Mouse (Mus musculus) large intestine, adult 2 months (tissue): ENCODE measurements around the gene Pkn1. TPM values are rescaled to one million over a fixed set of nuclear protein-coding genes. Genes with fewer than 3 reads are reported as not detected.

Experiments used
- DNase-seq: peaks from one replicate; pipeline ENCODE4 v3.0.0-alpha.2; 2012; ENCODE audit warnings: low read depth, low spot score
- WGBS: fragments of 180-500 bp; shearing (Covaris S2); methylation state at CpG from one replicate; pipeline ENCODE4 v1.1.7; 2018; 5-methylcytosine and 5-hydroxymethylcytosine counted together
- polyA plus RNA-seq: library from polyadenylated mRNA; depleted of rRNA; stranded (reverse); fragments of >200 nt; gene quantifications from 2 replicates; pipeline ENCODE4 v1.2.3, GENCODE M21; 2012

Pkn1 gene
- polyA plus RNA-seq, 1 experiment = 87.2 TPM

- no peak for DNase-seq
- 44% methylated on average over 22 of the region's 22 CpGs for WGBS
Measured at GRCm38 (mm10) chr8:83660995-83661680, 37.8 kb downstream of the Pkn1 start.

GRCm38 (mm10) chr8:83660545-83660944 is 38.4 kb downstream of the Pkn1 start:
- WGBS = 46% methylated on average over 8 of the region's 8 CpGs
- no peak for DNase-seq

DNA sequence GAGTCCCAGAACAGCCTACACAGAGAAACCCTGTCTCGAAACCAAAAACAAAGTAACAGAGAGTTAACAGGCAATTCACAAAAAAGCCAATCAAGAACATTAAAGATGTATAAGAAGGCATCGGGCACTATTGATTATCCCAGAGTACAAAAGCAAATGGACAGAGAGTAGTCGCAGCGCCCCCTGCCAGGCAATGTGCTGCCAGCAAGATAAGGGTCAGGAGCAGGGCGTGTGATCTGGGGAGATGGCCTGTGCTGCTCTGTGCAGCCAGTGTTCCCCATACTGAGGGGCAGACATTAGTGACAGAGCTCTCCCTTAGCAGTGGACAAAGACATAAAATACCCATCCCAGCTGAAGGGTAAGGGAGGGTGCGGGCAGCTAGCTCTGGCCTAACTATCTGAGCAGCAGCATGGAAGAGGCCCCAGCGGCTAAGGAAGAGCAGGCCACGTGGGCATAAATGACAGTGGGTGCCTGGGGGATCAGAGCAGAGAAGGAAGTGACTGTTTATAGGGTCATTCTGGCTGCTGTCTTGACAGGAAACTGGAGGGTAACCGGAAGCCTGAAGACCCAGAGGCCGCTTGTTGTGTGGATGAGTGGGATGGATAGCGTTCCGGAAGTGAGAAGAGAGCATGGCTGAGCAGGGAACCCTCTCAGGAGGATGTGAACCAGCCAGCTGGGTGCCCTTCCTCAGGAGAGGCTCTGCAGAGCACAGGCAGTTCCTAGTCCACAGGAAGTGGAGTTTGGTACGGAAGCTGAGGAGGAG is 42.3 kb downstream of the Pkn1 start:
- no peak for DNase-seq
- 85% methylated on average over 13 of the region's 13 CpGs for WGBS

- DNase-seq = no peak
- WGBS = 91% methylated on average over 9 of the region's 9 CpGs
Measured at GRCm38 (mm10) chr8:83656043-83656442, 42.9 kb downstream of the Pkn1 start.

DNA sequence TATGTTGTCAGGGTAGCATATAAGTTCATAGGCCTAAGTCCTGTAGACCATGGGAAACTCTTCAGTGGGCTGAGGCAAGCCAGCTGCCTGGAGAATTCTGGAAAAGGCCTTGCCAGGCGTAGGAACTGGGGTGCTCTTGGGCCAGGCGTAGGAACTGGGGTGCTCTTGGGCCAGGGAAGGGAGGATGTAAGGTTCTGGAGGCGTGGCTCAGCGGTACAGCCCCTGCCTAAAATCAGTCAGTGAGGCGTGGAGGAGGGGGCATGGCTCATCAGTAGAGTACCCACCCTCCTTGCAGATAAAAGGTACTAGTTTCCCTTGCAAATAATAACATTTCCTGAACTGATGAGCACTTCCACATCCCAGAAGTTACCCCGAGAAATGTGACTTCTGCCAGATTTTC is 44.3 kb downstream of the Pkn1 start:
- 86% methylated on average over 6 of the region's 6 CpGs for WGBS
- no peak for DNase-seq

DNA sequence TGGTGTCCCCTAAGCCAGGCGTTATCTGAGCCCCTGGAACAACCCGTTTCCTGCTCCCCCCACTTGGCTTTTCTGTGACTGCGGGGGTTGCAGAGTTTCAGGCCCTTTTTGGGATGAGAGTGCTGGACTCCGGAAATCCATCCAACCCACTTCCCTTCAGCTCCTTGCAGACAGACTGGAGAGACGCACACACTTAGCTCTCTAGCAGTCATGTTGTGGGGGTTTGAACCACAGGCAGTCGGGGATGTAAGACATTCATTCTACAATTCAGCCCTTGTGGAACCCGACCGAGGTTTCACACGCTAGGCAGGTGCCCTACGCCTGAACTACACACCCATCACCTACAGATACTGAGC is 45.3 kb downstream of the Pkn1 start:
- WGBS = 17% methylated on average over 10 of the region's 10 CpGs
- no peak for DNase-seq

GRCm38 (mm10) chr8:83652744-83653661 is 46.0 kb downstream of the Pkn1 start:
- 1% methylated on average over 46 of the region's 46 CpGs for WGBS
- DNase-seq = no peak

GRCm38 (mm10) chr8:83652030-83652743 is 46.8 kb downstream of the Pkn1 start, which contains the start of gene Gipc1:
Gipc1 (plus strand) TSS chr8:83652677.
- DNase-seq = peak; percentile 93
- WGBS = 1% methylated on average over 50 of the region's 50 CpGs

GRCm38 (mm10) chr8:83649699-83650098 is 49.3 kb downstream of the Pkn1 start:
- 91% methylated on average over 6 of the region's 6 CpGs for WGBS
- no peak for DNase-seq

DNA sequence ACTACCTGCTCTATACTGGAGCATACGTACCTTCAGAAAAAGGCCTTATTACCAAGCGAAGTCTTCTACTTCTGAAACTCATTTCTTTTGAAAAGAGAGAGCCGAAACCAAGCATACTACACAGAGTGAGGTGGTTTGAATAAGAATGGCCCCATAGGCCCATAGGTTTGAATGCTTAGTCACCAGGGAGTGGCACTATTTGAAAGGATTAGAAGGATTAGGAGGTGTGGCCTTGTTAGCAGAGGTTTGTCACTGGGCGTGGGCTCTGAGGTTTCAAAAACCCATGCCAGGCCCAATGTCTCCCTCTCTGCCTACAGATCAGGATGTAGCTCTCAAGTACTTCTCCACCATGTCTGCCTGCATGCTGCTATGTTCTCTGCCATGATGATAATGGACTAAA is 50.9 kb downstream of the Pkn1 start:
- 97% methylated on average over 4 of the region's 4 CpGs for WGBS
- DNase-seq = no peak

DNA sequence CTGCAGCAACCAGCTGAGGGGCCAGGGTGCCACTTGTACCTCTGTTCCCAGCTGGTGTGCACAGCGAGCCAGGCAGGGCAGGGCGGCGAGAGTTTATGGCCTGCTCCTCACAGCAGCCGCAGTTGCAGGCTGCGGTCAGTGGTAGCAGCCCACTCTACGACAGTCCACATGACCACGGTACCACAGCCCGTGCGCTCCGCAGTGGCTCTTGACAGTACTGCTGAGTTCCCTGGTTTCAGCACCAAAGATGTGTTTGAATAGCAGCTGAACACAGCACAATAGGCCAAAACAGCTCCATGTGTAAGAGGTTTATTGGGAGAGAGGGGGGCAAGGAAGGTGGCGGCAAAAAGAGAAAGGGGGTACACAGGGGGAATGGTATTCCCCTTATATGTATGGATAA is 51.5 kb downstream of the Pkn1 start:
- 95% methylated on average over 11 of the region's 11 CpGs for WGBS
- DNase-seq = no peak

- WGBS = 28% methylated on average over 5 of the region's 5 CpGs
- no peak for DNase-seq
Measured at GRCm38 (mm10) chr8:83639649-83640048, 59.3 kb downstream of the Pkn1 start.

DNA sequence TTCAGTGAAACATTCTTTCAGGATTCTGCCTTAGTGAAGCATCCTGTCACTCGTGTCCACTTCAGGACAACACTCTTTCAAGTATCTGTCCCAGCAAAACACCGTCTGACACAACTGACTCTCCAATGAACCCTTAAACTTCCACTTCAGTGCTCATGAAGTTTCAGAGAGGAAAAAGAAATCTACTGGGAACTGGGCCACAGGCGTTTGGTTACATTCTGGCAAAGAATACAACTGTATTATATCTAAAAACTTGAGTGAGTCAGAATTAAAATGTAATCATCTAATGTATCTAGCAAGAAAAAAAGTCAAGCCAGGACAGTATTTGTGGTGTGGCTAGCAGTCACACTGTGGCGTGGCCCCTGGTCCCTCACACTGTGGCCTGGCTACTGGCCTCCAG is 60.1 kb downstream of the Pkn1 start:
- no peak for DNase-seq
- 72% methylated on average over 4 of the region's 4 CpGs for WGBS

GRCm38 (mm10) chr8:83632083-83632707 is 66.8 kb downstream of the Pkn1 start:
- DNase-seq = no peak
- 58% methylated on average over 7 of the region's 7 CpGs for WGBS

GRCm38 (mm10) chr8:83625676-83626299 is 73.2 kb downstream of the Pkn1 start:
- no peak for DNase-seq
- 83% methylated on average over 6 of the region's 6 CpGs for WGBS

GRCm38 (mm10) chr8:83624739-83625138 is 74.2 kb downstream of the Pkn1 start:
- 32% methylated on average over 3 of the region's 3 CpGs for WGBS
- DNase-seq = no peak

DNA sequence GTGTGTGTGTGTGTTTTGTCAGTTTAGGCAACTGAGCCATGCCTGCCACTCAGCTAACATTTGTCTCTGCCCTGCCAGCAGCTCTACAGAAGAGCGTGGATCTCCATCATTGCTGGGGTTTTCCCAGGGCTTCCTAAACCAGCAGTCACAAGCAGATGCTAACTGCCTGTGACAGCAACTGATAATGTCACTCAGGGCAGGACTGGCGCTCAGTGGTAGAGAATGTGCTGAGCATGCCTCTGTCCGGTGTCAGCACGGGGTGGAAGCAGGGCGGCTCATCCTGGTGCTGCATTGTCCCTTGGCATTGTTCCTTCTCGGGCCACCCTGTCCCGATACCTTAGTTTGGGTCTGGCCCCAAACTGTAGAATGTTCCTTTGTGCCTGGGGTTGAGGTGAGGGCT is 75.4 kb downstream of the Pkn1 start:
- 93% methylated on average over 7 of the region's 7 CpGs for WGBS
- no peak for DNase-seq

DNA sequence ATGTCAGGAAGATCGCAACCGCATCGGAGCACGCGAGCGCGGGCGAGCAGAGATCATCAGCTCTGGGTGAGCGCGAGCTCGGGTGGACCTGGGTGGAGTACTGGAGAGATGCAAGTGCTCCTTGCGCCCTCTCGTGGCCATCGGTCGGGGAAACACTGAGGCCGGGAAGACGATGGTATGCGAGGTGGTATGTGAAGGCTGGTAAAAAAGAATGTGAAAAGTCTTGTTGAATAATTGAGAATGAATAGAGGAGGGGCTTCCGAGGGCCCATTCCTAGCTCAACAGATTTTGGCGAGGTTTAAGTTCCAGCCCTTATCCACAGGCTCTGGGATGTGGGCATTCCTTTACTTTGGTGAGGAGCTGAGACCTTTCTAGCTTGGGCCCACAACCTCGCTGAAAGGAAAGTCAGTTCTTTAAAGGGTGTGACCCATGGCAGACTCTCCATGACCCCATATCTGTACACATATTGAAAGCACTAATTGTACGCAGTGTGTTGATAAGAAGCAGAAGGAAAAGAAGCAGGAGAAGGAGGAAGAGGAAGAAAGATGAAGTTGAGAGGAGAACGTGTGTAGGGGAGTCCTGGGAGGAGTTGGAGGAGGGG is 76.5 kb downstream of the Pkn1 start:
- 7% methylated on average over 23 of the region's 23 CpGs for WGBS
- peak; percentile 69 for DNase-seq
